In genomic region chr11:6018218-6019010, GRCm38 (mm10) we compare ENCODE assay signal across 14 mouse cellular contexts. TPM values are rescaled to one million over a fixed set of nuclear protein-coding genes. Genes with fewer than 3 reads are reported as not detected.
DNase-seq lines count a peak whose midpoint lies in the region; ATAC-seq and TF ChIP-seq lines count a peak whose summit lies in the region.
"Had no signal": no experiment of that assay in that cellular context is flagged by ENCODE, and none has a peak within 500 bp of the region (broad histone marks: within the 10 kb centered on the region; RNA-seq: fewer than 3 reads in every experiment).

No protein-coding gene starts in this region.

- no peak overlapping the region for H3K9ac ChIP-seq in intestine, embryonic 15.5 days
- H3K9ac ChIP-seq in midbrain, postnatal 0 days (replicated peaks; ENCODE audit: low read length, poor library complexity, severe bottlenecking), result no peak overlapping the region
- H3K9ac ChIP-seq: embryonic facial prominence, embryonic 13.5 days; limb, embryonic 12.5 days; neural tube, embryonic 12.5 days; stomach, embryonic 15.5 days had no signal

- H3K36me3 ChIP-seq in intestine, embryonic 15.5 days, result no peaks in the 10 kb centered on the region
- peaks cover 14% of the 10 kb centered on the region for H3K36me3 ChIP-seq in midbrain, postnatal 0 days (ENCODE audit: insufficient read depth, low read length)
- H3K36me3 ChIP-seq: embryonic facial prominence, embryonic 13.5 days; limb, embryonic 12.5 days; neural tube, embryonic 12.5 days; stomach, embryonic 15.5 days had no signal

- H3K27me3 ChIP-seq in intestine, embryonic 15.5 days (replicated peaks), result no peaks in the 10 kb centered on the region
- no peaks in the 10 kb centered on the region for H3K27me3 ChIP-seq in midbrain, postnatal 0 days (ENCODE audit: insufficient read depth, low read length)
- H3K27me3 ChIP-seq: embryonic facial prominence, embryonic 13.5 days; neural tube, embryonic 12.5 days; stomach, embryonic 15.5 days had no signal

- intact Hi-C loops in left cerebral cortex, postnatal 36 days (cut with DNase I), result loop anchor here (5.0 kb wide), 2 partner anchors 44 to 99 kb away; no protein-coding TSS in a partner anchor

- 58% methylated on average over 7 of the region's 7 CpGs for WGBS in intestine, embryonic 15.5 days
- WGBS in midbrain, postnatal 0 days, result 71% methylated on average over 6 of the region's 7 CpGs

- no peak overlapping the region for H3K4me3 ChIP-seq in intestine, embryonic 15.5 days (replicated peaks)
- H3K4me3 ChIP-seq in midbrain, postnatal 0 days (ENCODE audit: low read depth, low read length), result no peak overlapping the region
- H3K4me3 ChIP-seq: embryonic facial prominence, embryonic 13.5 days; limb, embryonic 12.5 days; neural tube, embryonic 12.5 days; stomach, embryonic 15.5 days had no signal

- H3K4me2 ChIP-seq in intestine, embryonic 15.5 days (replicated peaks), result no peak overlapping the region
- no peak overlapping the region for H3K4me2 ChIP-seq in midbrain, postnatal 0 days (ENCODE audit: low read depth, low read length, poor library complexity, severe bottlenecking)
- H3K4me2 ChIP-seq: embryonic facial prominence, embryonic 13.5 days; limb, embryonic 12.5 days; neural tube, embryonic 12.5 days; stomach, embryonic 15.5 days had no signal

- H3K27ac ChIP-seq in intestine, embryonic 15.5 days, result no peak overlapping the region
- no peak overlapping the region for H3K27ac ChIP-seq in midbrain, postnatal 0 days (ENCODE audit: low read depth, low read length)
- H3K27ac ChIP-seq: embryonic facial prominence, embryonic 13.5 days; hindbrain, postnatal 0 days; limb, embryonic 12.5 days; neural tube, embryonic 12.5 days; stomach, embryonic 15.5 days had no signal

- TF ChIP-seq CTCF in midbrain, postnatal 0 days (IDR thresholded peaks at IDR 0.05), result no peak

- peak; percentile 55; the same call in 1 of the 2 replicates for ATAC-seq in intestine, embryonic 15.5 days
- ATAC-seq in midbrain, postnatal 0 days (ENCODE audit: low FRiP score), result no peak
- ATAC-seq: hindbrain, postnatal 0 days had no signal

- DNase-seq in cerebellum, adult 8-10 months, result peak; percentile 49
- DNase-seq in cerebellum, adult 11 months, result no peak
- peak; percentile 67 to 76 for DNase-seq in left cerebral cortex, postnatal 36 days (ENCODE audit: low spot score in 2 of 2)
- no peak for DNase-seq in left cerebral cortex, adult 11 months (ENCODE audit: low spot score)
- DNase-seq in thymus, postnatal 0 days (ENCODE audit: low spot score), result peak; percentile 75
- DNase-seq in retina, embryonic 14.5 days (ENCODE audit: low spot score), result no peak
- DNase-seq in midbrain, postnatal 0 days (ENCODE audit: low spot score), result no peak
- DNase-seq: lung, postnatal 36 days had no signal

- peaks cover 7% of the 10 kb centered on the region for H3K4me1 ChIP-seq in intestine, embryonic 15.5 days (replicated peaks)
- no peaks in the 10 kb centered on the region for H3K4me1 ChIP-seq in midbrain, postnatal 0 days (ENCODE audit: insufficient read depth, low read length)
- H3K4me1 ChIP-seq: embryonic facial prominence, embryonic 13.5 days; limb, embryonic 12.5 days; neural tube, embryonic 12.5 days; stomach, embryonic 15.5 days had no signal

- no peaks in the 10 kb centered on the region for H3K9me3 ChIP-seq in intestine, embryonic 15.5 days
- H3K9me3 ChIP-seq in midbrain, postnatal 0 days (ENCODE audit: low read length), result no peaks in the 10 kb centered on the region
- H3K9me3 ChIP-seq: embryonic facial prominence, embryonic 13.5 days; limb, embryonic 12.5 days; neural tube, embryonic 12.5 days; stomach, embryonic 15.5 days had no signal

RNA-seq across cellular contexts. Expression of gene Camk2b, which starts 47.7 kb away (rescaled TPM):
- 100 to 1,000 TPM; 644 to 664 TPM for total RNA-seq in left cerebral cortex, postnatal 36 days (2021)
- 5.3 and 5.9 TPM in 2 replicates for polyA plus RNA-seq in intestine, embryonic 15.5 days (2015; fragmentation: Nextera tagmentation; extraction: Ambion mirVana)
- 2.0 and 2.3 TPM in 2 replicates for polyA plus RNA-seq in thymus, postnatal 0 days (2015; fragmentation: Nextera tagmentation; extraction: Ambion mirVana)
- total RNA-seq in midbrain, postnatal 0 days (2014; rRNA removed), result 195 and 225 TPM in 2 replicates
- 199 and 208 TPM in 2 replicates for polyA plus RNA-seq in midbrain, postnatal 0 days (2015; fragmentation: Nextera tagmentation; extraction: Ambion mirVana)

Comparison
In these comparisons a context has a peak if more than half of its experiments do, and no peak if none do; other contexts are left out.
1. DNase-seq: peak in cerebellum, adult 8-10 months (single experiment), left cerebral cortex, postnatal 36 days (2 of 2) and thymus, postnatal 0 days (single experiment); none in cerebellum, adult 11 months (single experiment), left cerebral cortex, adult 11 months (single experiment), retina, embryonic 14.5 days (single experiment) and midbrain, postnatal 0 days (single experiment).
2. RNA of gene Camk2b, which starts 47.7 kb away (polyA plus RNA-seq): 199 to 208 TPM in midbrain, postnatal 0 days; 5.3 to 5.9 TPM in intestine, embryonic 15.5 days and 2.0 to 2.3 TPM in thymus, postnatal 0 days; every median in the first group is over 10 times any median in the second.